Mouse (Mus musculus) MEL (cell line): ENCODE data around the gene Ddx17.

ENCODE experiments used
- CTCF ChIP-seq, 3 experiments: IDR thresholded peaks in 2 of 3; conservative IDR thresholded peaks in 1 of 3; 2 replicates each; pipeline ENCODE4 v1.5.1; 2011 to 2012; ENCODE audit warnings: low read length in 3 of 3, low read depth in 2 of 3, mild to moderate bottlenecking in 2 of 3, improper control_type of control experiment in 1 of 3, inconsistent platforms in 1 of 3, mixed read lengths in 1 of 3, moderate library complexity in 1 of 3; ENCODE audit not compliant: control insufficient read depth in 1 of 3, insufficient read depth in 1 of 3, poor library complexity in 1 of 3, severe bottlenecking in 1 of 3
- HCFC1 ChIP-seq: IDR thresholded peaks from 2 replicates; pipeline ENCODE4 v1.6.1; 2012; ENCODE audit warnings: low read depth, mild to moderate bottlenecking, inconsistent platforms, low read length, improper control_type of control experiment, moderate library complexity
- MYC ChIP-seq: IDR thresholded peaks from 2 replicates; pipeline ENCODE4 v1.6.1; 2011; ENCODE audit warnings: low read depth, mild to moderate bottlenecking, low read length, improper control_type of control experiment, moderate library complexity
- NRF1 ChIP-seq: IDR thresholded peaks from 2 replicates; pipeline ENCODE4 v1.6.1; 2014; ENCODE audit warnings: low read depth, mild to moderate bottlenecking, inconsistent platforms, low read length, improper control_type of control experiment, moderate library complexity; ENCODE audit not compliant: poor library complexity, insufficient read depth, severe bottlenecking
- ZMIZ1 ChIP-seq: IDR thresholded peaks from 2 replicates; pipeline ENCODE4 v1.6.1; 2012; ENCODE audit warnings: low read depth, mild to moderate bottlenecking, inconsistent platforms, low read length, improper control_type of control experiment, moderate library complexity

DNA sequence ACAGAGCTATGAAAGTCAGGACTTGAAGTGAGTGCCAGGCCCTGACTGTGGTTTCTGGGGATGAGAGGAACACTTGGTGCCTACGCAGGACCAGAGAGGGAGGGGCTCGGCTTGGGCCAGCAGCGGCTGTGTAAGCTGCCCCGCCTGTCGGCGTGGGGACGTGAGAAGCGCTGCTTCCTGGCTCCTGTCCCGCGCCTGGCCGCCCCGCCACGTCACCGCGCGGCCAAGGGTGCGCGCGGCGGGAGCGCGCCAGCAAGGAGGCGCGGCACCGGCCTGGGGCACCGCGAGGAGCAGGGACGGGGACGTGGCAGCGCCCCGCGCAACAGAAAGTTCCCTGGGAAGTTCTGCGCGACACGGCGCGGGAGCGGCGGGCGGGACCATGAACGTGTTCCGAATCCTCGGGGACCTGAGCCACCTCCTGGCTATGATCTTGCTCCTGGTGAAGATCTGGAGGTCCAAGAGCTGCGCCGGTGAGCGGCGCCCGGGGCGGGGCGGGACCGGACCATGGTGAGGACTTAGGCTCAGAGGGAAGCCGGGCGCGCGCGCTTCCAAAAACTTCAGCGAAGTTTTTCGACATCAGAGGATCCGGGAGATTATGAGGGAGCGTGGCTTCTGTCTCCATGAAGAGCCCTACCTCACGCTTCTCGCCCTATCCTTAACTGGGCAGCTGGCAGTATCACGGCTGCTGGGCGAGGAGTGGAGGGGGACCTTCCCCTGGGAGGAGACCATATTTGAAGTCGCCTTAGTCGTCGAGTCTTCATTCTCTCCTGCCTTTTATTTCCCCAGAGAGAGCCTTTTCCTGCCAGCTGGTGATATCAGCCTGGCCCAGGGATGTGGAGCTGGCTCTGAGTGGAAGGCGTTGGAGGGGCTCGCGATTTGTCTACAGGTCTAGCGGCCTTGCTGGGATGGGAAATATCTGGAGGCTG lies 30.1 kb downstream of the Ddx17 start, which contains the start of gene Kdelr3:
- TF ChIP-seq CTCF (IDR thresholded peaks at IDR 0.05 in 2 of 3, conservative IDR thresholded peaks at IDR 0.05 in 1 of 3; ENCODE audit: control insufficient read depth in 1 of 3, insufficient read depth in 1 of 3, low read depth in 2 of 3, low read length in 3 of 3, poor library complexity in 1 of 3, severe bottlenecking in 1 of 3) (no peak), NRF1 (peak; percentile 45; the same call in 1 of the 2 replicates), MYC (no peak), HCFC1 (no peak), ZMIZ1 (peak; percentile 53; the same call in 1 of the 2 replicates)
